Mouse (Mus musculus): Measurements from ENCODE around the gene Cwc22. TPM values are rescaled to one million over a fixed set of nuclear protein-coding genes. Genes with fewer than 3 reads are reported as not detected.

The Cwc22 gene
- polyA plus RNA-seq, 1 experiment from 2014 or later: 8.8 TPM

DNA sequence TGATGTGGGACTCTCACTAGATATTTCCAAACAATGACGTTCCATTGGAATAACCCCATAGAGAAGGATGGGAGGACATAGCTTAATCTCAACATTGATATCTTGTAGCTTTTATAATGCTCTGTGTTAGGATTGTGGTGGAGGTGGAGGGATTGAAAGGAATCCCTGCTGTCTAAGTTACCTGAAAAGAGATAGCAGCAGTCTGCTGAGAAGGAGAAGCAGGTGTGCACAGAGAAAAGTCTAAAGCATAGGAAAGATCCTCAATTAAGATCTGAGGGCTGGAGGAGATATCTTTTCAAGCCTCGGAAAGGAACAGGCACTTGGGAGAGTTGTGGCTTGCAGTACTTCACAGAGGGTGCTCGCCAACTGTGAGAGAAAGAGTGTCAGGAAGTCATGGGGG lies 32.1 kb upstream of the Cwc22 start:
- H3K27ac ChIP-seq (ENCODE audit: low read depth, low read length): no peak overlapping the region
- no peaks in the 10 kb centered on the region for H3K27me3 ChIP-seq (replicated peaks; ENCODE audit: control insufficient read depth, insufficient read depth, low read length)
- no peaks in the 10 kb centered on the region for H3K9me3 ChIP-seq (ENCODE audit: control insufficient read depth)
- ATAC-seq: no peak
- H3K9ac ChIP-seq (ENCODE audit: low read depth, low read length): no peak overlapping the region
- 83% methylated on average over 3 of the region's 3 CpGs for WGBS
- no peak overlapping the region for H3K4me2 ChIP-seq (replicated peaks; ENCODE audit: low read depth)
- H3K36me3 ChIP-seq (ENCODE audit: control insufficient read depth, insufficient read depth): no peaks in the 10 kb centered on the region
- no peaks in the 10 kb centered on the region for H3K4me1 ChIP-seq (replicated peaks; ENCODE audit: control insufficient read depth, insufficient read depth, low read length)
- TF ChIP-seq CTCF (IDR thresholded peaks at IDR 0.05; ENCODE audit: low read depth): no peak
- no peak overlapping the region for H3K4me3 ChIP-seq (ENCODE audit: low read depth, low read length)

DNA sequence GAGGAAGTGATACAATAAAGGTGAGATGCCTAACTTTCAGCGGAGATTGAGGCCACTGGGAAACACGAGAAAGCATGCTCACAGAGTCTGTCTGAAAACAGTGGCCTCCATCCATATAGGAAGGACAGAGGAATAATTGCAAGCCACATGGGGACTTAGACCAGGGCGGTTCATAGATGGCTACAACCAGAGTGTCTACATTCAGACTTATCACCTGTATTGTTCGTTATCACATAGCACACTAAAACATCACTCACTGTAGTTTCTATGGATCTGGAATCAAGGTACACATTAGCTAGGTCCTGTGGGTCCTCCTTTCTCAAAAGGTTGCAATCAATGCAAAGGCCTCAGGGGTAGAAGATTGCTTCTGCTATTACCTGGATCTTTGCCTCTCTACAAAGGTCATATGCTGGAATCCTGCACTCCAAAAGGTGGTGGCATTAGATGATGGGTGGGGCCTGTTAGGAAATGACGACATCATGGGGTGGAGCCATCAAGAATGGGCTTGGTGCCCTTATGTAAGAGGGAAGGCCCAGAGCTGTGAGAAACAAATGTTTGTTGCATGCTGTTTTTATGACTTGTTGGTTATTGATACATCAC lies 30.2 kb upstream of the Cwc22 start:
- WGBS: 91% methylated on average over 5 of the region's 5 CpGs
- TF ChIP-seq CTCF (IDR thresholded peaks at IDR 0.05; ENCODE audit: low read depth): no peak
- Histone ChIP-seq H3K4me1 (replicated peaks; ENCODE audit: control insufficient read depth, insufficient read depth, low read length) (no peaks in the 10 kb centered on the region), H3K4me2 (replicated peaks; ENCODE audit: low read depth) (no peak overlapping the region), H3K9me3 (ENCODE audit: control insufficient read depth) (no peaks in the 10 kb centered on the region), H3K27me3 (replicated peaks; ENCODE audit: control insufficient read depth, insufficient read depth, low read length) (no peaks in the 10 kb centered on the region), H3K36me3 (ENCODE audit: control insufficient read depth, insufficient read depth) (no peaks in the 10 kb centered on the region), H3K9ac (ENCODE audit: low read depth, low read length) (no peak overlapping the region), H3K4me3 (ENCODE audit: low read depth, low read length) (no peak overlapping the region), H3K27ac (ENCODE audit: low read depth, low read length) (no peak overlapping the region)
- no peak for ATAC-seq

DNA sequence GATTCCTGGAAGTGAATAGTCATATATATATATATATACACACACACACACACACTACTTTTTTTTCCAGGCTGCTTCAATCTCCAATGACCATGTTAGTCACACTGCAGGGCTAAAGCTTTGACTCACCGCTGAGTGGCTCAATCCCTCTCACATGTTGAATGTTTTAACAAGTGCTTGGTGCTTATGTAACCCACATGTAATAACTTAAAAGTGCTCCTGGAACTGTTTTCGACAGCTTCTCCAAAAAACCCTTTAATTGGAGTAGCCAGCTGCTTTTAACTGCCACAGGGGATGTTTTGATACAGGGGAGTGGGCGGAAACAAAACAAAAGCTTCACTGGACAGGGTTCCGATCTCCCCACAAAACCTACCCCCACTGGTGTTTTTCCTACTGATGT lies 29.4 kb upstream of the Cwc22 start:
- H3K4me3 ChIP-seq (ENCODE audit: low read depth, low read length): no peak overlapping the region
- H3K4me1 ChIP-seq (replicated peaks; ENCODE audit: control insufficient read depth, insufficient read depth, low read length): no peaks in the 10 kb centered on the region
- H3K9me3 ChIP-seq (ENCODE audit: control insufficient read depth): no peaks in the 10 kb centered on the region
- 71% methylated on average over 4 of the region's 4 CpGs for WGBS
- no peak overlapping the region for H3K27ac ChIP-seq (ENCODE audit: low read depth, low read length)
- TF ChIP-seq CTCF (IDR thresholded peaks at IDR 0.05; ENCODE audit: low read depth): no peak
- H3K27me3 ChIP-seq (replicated peaks; ENCODE audit: control insufficient read depth, insufficient read depth, low read length): no peaks in the 10 kb centered on the region
- H3K9ac ChIP-seq (ENCODE audit: low read depth, low read length): no peak overlapping the region
- no peaks in the 10 kb centered on the region for H3K36me3 ChIP-seq (ENCODE audit: control insufficient read depth, insufficient read depth)
- no peak overlapping the region for H3K4me2 ChIP-seq (replicated peaks; ENCODE audit: low read depth)
- no peak for ATAC-seq

DNA sequence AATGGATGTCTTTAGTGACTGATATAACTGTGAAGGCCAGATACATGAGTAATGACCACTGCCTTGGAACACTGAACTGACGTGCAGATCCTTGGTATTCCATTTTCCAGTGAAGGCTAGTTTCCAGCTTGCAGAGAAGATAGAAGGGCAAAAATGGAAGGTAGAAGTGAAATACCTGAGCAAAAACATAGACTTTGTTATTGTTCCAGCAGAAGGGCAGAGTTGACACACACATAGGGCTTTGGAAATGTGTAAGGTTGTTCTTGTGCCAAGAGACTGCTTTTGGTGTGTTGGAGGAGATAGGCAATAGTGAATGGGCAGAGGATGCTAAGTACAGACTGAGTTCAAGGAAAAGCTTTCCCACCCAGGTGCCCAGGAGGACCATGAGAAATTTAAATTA lies 28.8 kb upstream of the Cwc22 start:
- no peak for ATAC-seq
- H3K4me3 ChIP-seq (ENCODE audit: low read depth, low read length): no peak overlapping the region
- 77% methylated on average over 1 of the region's 1 CpGs for WGBS
- H3K27ac ChIP-seq (ENCODE audit: low read depth, low read length): no peak overlapping the region
- no peak for TF ChIP-seq CTCF (IDR thresholded peaks at IDR 0.05; ENCODE audit: low read depth)
- H3K4me2 ChIP-seq (replicated peaks; ENCODE audit: low read depth): no peak overlapping the region
- H3K9ac ChIP-seq (ENCODE audit: low read depth, low read length): no peak overlapping the region
- H3K27me3 ChIP-seq (replicated peaks; ENCODE audit: control insufficient read depth, insufficient read depth, low read length): no peaks in the 10 kb centered on the region
- no peaks in the 10 kb centered on the region for H3K36me3 ChIP-seq (ENCODE audit: control insufficient read depth, insufficient read depth)
- no peaks in the 10 kb centered on the region for H3K4me1 ChIP-seq (replicated peaks; ENCODE audit: control insufficient read depth, insufficient read depth, low read length)
- H3K9me3 ChIP-seq (ENCODE audit: control insufficient read depth): no peaks in the 10 kb centered on the region

DNA sequence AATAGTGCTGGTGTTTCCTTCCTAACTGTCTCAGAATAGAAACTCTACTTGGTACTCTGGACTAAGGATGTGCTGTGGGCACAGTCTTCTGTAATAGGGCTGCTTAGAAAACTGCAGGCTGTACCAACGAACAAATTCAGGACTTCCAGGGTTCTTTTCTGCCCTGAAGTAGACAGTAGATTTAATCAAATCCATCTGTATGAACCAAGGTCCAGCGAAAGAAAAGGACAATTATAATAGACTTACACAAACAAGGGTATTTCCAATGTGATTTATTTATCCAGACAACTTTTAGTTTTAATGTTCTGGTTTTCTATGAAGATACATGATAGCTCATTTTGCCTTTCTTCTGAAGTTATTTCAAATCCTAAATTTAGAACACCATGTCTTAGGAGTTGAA lies 28.2 kb upstream of the Cwc22 start:
- Histone ChIP-seq H3K4me1 (replicated peaks; ENCODE audit: control insufficient read depth, insufficient read depth, low read length) (no peaks in the 10 kb centered on the region), H3K9me3 (ENCODE audit: control insufficient read depth) (no peaks in the 10 kb centered on the region), H3K4me3 (ENCODE audit: low read depth, low read length) (no peak overlapping the region), H3K36me3 (ENCODE audit: control insufficient read depth, insufficient read depth) (no peaks in the 10 kb centered on the region), H3K4me2 (replicated peaks; ENCODE audit: low read depth) (no peak overlapping the region), H3K9ac (ENCODE audit: low read depth, low read length) (no peak overlapping the region), H3K27ac (ENCODE audit: low read depth, low read length) (no peak overlapping the region), H3K27me3 (replicated peaks; ENCODE audit: control insufficient read depth, insufficient read depth, low read length) (no peaks in the 10 kb centered on the region)
- no peak for ATAC-seq
- no peak for TF ChIP-seq CTCF (IDR thresholded peaks at IDR 0.05; ENCODE audit: low read depth)
- WGBS: 70% methylated on average over 2 of the region's 2 CpGs

DNA sequence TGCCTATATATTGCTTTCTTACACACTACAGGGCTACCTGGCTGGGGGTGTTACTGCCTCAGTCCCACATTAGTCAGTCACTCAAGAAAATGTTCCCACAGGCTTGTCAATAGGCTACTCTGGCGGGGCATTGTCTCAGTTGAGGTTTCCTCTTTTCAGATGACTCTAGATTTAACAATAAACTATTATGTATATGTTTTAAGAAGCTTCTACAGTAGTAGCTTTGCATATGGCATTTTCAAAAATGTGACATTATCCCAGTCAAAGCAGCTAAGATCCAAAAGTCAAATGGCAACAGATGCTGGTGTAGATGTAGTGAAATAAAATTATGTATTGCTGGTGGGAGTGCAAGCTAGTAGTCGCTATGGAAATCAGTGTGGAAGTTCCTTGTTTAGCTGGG lies 27.1 kb upstream of the Cwc22 start:
- Histone ChIP-seq H3K4me3 (ENCODE audit: low read depth, low read length) (no peak overlapping the region), H3K27ac (ENCODE audit: low read depth, low read length) (no peak overlapping the region), H3K27me3 (replicated peaks; ENCODE audit: control insufficient read depth, insufficient read depth, low read length) (no peaks in the 10 kb centered on the region), H3K4me2 (replicated peaks; ENCODE audit: low read depth) (no peak overlapping the region), H3K9ac (ENCODE audit: low read depth, low read length) (no peak overlapping the region), H3K36me3 (ENCODE audit: control insufficient read depth, insufficient read depth) (no peaks in the 10 kb centered on the region), H3K9me3 (ENCODE audit: control insufficient read depth) (no peaks in the 10 kb centered on the region), H3K4me1 (replicated peaks; ENCODE audit: control insufficient read depth, insufficient read depth, low read length) (no peaks in the 10 kb centered on the region)
- TF ChIP-seq CTCF (IDR thresholded peaks at IDR 0.05; ENCODE audit: low read depth): no peak
- 77% methylated on average over 2 of the region's 2 CpGs for WGBS
- no peak for ATAC-seq

DNA sequence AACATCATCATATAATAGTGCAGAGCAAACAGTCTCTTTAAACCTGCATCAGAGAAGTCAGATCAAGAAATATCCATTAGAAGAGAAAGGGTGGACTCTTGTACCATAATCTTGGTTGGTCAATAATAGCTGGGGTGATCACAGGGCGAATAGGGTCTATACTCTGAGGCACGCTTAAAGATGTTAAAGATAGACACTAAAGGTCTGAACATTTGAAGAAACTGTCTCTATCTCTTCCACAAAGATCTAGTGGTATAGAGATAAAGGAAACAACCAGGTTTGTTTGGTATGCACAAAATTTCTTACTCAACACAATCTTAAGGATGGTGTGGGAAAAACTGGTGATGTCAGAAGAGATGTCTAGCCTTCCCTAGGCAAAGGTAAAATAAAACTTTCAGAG lies 26.4 kb upstream of the Cwc22 start:
- 81% methylated on average over 2 of the region's 2 CpGs for WGBS
- Histone ChIP-seq H3K9me3 (ENCODE audit: control insufficient read depth) (no peaks in the 10 kb centered on the region), H3K4me1 (replicated peaks; ENCODE audit: control insufficient read depth, insufficient read depth, low read length) (no peaks in the 10 kb centered on the region), H3K4me2 (replicated peaks; ENCODE audit: low read depth) (no peak overlapping the region), H3K4me3 (ENCODE audit: low read depth, low read length) (no peak overlapping the region), H3K27me3 (replicated peaks; ENCODE audit: control insufficient read depth, insufficient read depth, low read length) (no peaks in the 10 kb centered on the region), H3K9ac (ENCODE audit: low read depth, low read length) (no peak overlapping the region), H3K27ac (ENCODE audit: low read depth, low read length) (no peak overlapping the region), H3K36me3 (ENCODE audit: control insufficient read depth, insufficient read depth) (no peaks in the 10 kb centered on the region)
- ATAC-seq: no peak
- no peak for TF ChIP-seq CTCF (IDR thresholded peaks at IDR 0.05; ENCODE audit: low read depth)

All from intestine, postnatal 0 days (tissue).